Mouse (Mus musculus) brain, embryonic 14.5 days (tissue): ENCODE data around the gene Fadd.

Experiments
- CTCF ChIP-seq: fragments of 200-500 bp; IDR thresholded peaks from 2 replicates; pipeline ENCODE4 v1.5.1; 2012; ENCODE audit warnings: inconsistent platforms, mild to moderate bottlenecking, moderate library complexity, borderline replicate concordance; ENCODE audit not compliant: insufficient read depth, insufficient read length; ENCODE audit errors: extremely low read depth
- POLR2A ChIP-seq: fragments of 200-500 bp; IDR thresholded peaks from 2 replicates; pipeline ENCODE4 v1.6.1; 2012; ENCODE audit warnings: mild to moderate bottlenecking, inconsistent platforms, borderline replicate concordance; ENCODE audit not compliant: poor library complexity, insufficient read depth, insufficient read length, severe bottlenecking; ENCODE audit errors: extremely low read depth

DNA sequence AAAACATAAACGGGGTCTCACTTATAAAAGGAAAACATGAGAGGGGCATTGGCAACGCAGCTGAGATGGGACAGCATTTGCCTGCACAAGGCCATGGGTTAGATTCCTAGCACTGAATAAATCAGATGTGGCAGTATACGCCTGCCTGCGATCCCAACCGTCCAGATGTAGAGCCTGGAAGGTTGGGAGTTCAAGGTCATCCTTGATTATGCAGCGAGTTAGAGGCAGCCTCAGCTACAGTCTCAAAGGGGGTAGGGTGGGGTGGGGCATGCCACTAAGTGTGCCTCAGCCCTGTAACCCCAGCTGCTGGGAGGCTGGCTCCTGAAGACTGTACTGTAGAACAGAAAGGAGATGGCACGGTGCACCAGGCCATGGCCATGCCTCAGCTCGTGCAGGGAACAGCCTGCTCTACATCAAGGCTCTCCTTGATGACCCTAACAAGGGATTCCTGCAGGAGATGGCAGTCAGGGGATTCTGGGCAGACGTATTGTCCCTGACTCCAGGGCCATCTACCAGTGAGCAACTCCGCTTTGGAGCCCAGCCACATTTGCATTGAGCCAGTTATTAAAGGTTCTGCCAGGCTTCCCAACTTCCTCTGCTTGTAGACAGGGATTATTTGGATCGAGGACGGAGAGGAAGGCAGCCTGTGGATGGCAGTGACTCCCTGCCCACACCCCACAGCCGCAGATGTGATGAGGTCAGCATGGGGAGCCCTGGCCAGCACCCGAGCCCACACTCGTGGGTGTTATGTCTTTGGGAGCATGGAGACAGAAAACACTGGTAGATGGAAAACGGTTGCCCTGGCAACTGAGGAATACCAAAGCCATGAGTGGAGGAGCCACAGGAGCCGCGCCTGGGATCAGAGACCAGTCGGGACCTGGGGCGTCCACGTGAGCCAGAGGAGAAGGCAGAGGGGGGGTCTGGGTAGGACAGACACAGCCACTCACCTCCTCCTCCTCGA is 38.7 kb upstream of the Fadd start:
- TF ChIP-seq CTCF (no peak), POLR2A (no peak)
